Mouse (Mus musculus) G1E (cell line): ENCODE data around the gene Ruvbl2.

Experiments used
- GATA1 ChIP-seq: IDR thresholded peaks from 2 replicates; pipeline ENCODE4 v1.6.1; 2012; ENCODE audit warnings: borderline replicate concordance, low read length, inconsistent platforms, mixed read lengths
- POLR2AphosphoS5 ChIP-seq: IDR thresholded peaks from 2 replicates; pipeline ENCODE4 v1.6.1; 2012; ENCODE audit warnings: low read depth, low read length, inconsistent platforms; ENCODE audit not compliant: insufficient replicate concordance

- TF ChIP-seq GATA1, result no peak
- no peak for TF ChIP-seq POLR2AphosphoS5
Measured at GRCm38 (mm10) chr7:45395578-45396336, 42.1 kb downstream of the Ruvbl2 start, which contains the start of gene Snrnp70.
